Mouse (Mus musculus) forebrain, embryonic 11.5 days (tissue): ENCODE data around the gene Crispld2. TPM values are rescaled to one million over a fixed set of nuclear protein-coding genes. Genes with fewer than 3 reads are reported as not detected.

ENCODE experiments used
- ATAC-seq: fragments of 200-750 bp; cut with Nextera tagmentation; replicated peaks from 2 replicates; pipeline ENCODE4 v1.8.0; 2017; ENCODE audit warnings: moderate TSS enrichment; ENCODE audit not compliant: low FRiP score
- DNase-seq: peaks from one replicate; pipeline ENCODE4 v3.0.0-alpha.2; 2017; ENCODE audit warnings: low spot score
- H3K27ac ChIP-seq: fragments of 300-500 bp; sonication (generic); 2 replicates; pipeline ENCODE4 v1.5.1; 2014; ENCODE audit warnings: low read depth, low read length
- H3K27me3 ChIP-seq: fragments of 300-500 bp; sonication (generic); 2 replicates; pipeline ENCODE4 v1.6.1; 2014; ENCODE audit warnings: mild to moderate bottlenecking, low read length, mixed read lengths; ENCODE audit not compliant: control insufficient read depth, insufficient read depth
- H3K36me3 ChIP-seq: fragments of 300-500 bp; sonication (generic); 2 replicates; pipeline ENCODE4 v1.6.1; 2014; ENCODE audit warnings: mild to moderate bottlenecking, low read length, moderate library complexity, mixed read lengths; ENCODE audit not compliant: control insufficient read depth, insufficient read depth
- H3K4me1 ChIP-seq: fragments of 300-500 bp; sonication (generic); replicated peaks from 2 replicates; pipeline ENCODE4 v1.6.1; 2014; ENCODE audit warnings: low read length, mixed read lengths; ENCODE audit not compliant: control insufficient read depth, insufficient read depth
- H3K4me2 ChIP-seq: fragments of 300-500 bp; sonication (generic); 2 replicates; pipeline ENCODE4 v1.6.1; 2014; ENCODE audit warnings: low read depth, mild to moderate bottlenecking, low read length, moderate library complexity, mixed read lengths; ENCODE audit not compliant: severe bottlenecking
- H3K4me3 ChIP-seq: fragments of 300-500 bp; sonication (generic); 2 replicates; pipeline ENCODE4 v1.5.1; 2014; ENCODE audit warnings: low read depth, low read length
- H3K9ac ChIP-seq: fragments of 300-500 bp; sonication (generic); 2 replicates; pipeline ENCODE4 v1.6.1; 2014; ENCODE audit warnings: low read length
- H3K9me3 ChIP-seq: fragments of 300-500 bp; sonication (generic); 2 replicates; pipeline ENCODE4 v1.6.1; 2016; ENCODE audit warnings: low read length, mixed read lengths; ENCODE audit not compliant: control insufficient read depth
- WGBS: fragments of 180-500 bp; shearing (Covaris S2); extraction: QIAGEN DNeasy Blood & Tissue Kit; methylation state at CpG from one replicate; pipeline ENCODE4 v1.1.7; 2014; 5-methylcytosine and 5-hydroxymethylcytosine counted together
- polyA plus RNA-seq: library from polyadenylated mRNA; unstranded; fragments of >200 nt; fragmentation: Nextera tagmentation; extraction: Ambion mirVana; gene quantifications from 2 replicates; pipeline ENCODE4 v1.2.1, GENCODE M21; 2014

Crispld2 gene
- polyA plus RNA-seq, 1 experiment from 2014 or later, result 1.6 TPM

- Histone ChIP-seq H3K27ac (no peak overlapping the region), H3K4me3 (no peak overlapping the region), H3K4me2 (no peak overlapping the region), H3K4me1 (no peaks in the 10 kb centered on the region), H3K9ac (no peak overlapping the region), H3K27me3 (no peaks in the 10 kb centered on the region), H3K36me3 (no peaks in the 10 kb centered on the region), H3K9me3 (no peaks in the 10 kb centered on the region)
- ATAC-seq, result no peak
- no peak for DNase-seq
- WGBS, result 57% methylated on average over 2 of the region's 2 CpGs
Measured at GRCm38 (mm10) chr8:120004705-120005381, 12.6 kb downstream of the Crispld2 start.

GRCm38 (mm10) chr8:120006645-120007160 lies 14.5 kb downstream of the Crispld2 start:
- Histone ChIP-seq H3K36me3 (no peaks in the 10 kb centered on the region), H3K27me3 (no peaks in the 10 kb centered on the region), H3K4me2 (no peak overlapping the region), H3K4me1 (no peaks in the 10 kb centered on the region), H3K27ac (no peak overlapping the region), H3K9ac (no peak overlapping the region), H3K4me3 (no peak overlapping the region), H3K9me3 (no peaks in the 10 kb centered on the region)
- ATAC-seq (no peak), DNase-seq (no peak)
- 50% methylated on average over 9 of the region's 9 CpGs for WGBS

GRCm38 (mm10) chr8:120007178-120007577 lies 14.9 kb downstream of the Crispld2 start:
- no peak overlapping the region for H3K4me3 ChIP-seq
- H3K9me3 ChIP-seq, result no peaks in the 10 kb centered on the region
- ATAC-seq, result no peak
- no peak overlapping the region for H3K27ac ChIP-seq
- H3K27me3 ChIP-seq, result no peaks in the 10 kb centered on the region
- DNase-seq, result no peak
- WGBS, result 81% methylated on average over 9 of the region's 9 CpGs
- H3K4me1 ChIP-seq, result no peaks in the 10 kb centered on the region
- H3K4me2 ChIP-seq, result no peak overlapping the region
- no peak overlapping the region for H3K9ac ChIP-seq
- no peaks in the 10 kb centered on the region for H3K36me3 ChIP-seq

- no peak for DNase-seq
Measured at GRCm38 (mm10) chr8:120009284-120009683, 17.0 kb downstream of the Crispld2 start.

GRCm38 (mm10) chr8:120012491-120012890 lies 20.3 kb downstream of the Crispld2 start:
- Histone ChIP-seq H3K36me3 (no peaks in the 10 kb centered on the region), H3K9me3 (no peaks in the 10 kb centered on the region), H3K4me3 (no peak overlapping the region), H3K9ac (no peak overlapping the region), H3K27ac (no peak overlapping the region), H3K4me1 (no peaks in the 10 kb centered on the region), H3K4me2 (no peak overlapping the region), H3K27me3 (no peaks in the 10 kb centered on the region)
- WGBS, result 88% methylated on average over 8 of the region's 8 CpGs
- no peak for ATAC-seq
- DNase-seq, result no peak

More at GRCm38 (mm10) chr8:120009284-120009683, 17.0 kb downstream of the Crispld2 start:
- Histone ChIP-seq H3K9me3 (no peaks in the 10 kb centered on the region), H3K9ac (no peak overlapping the region), H3K27me3 (no peaks in the 10 kb centered on the region), H3K36me3 (no peaks in the 10 kb centered on the region), H3K4me1 (no peaks in the 10 kb centered on the region), H3K27ac (no peak overlapping the region), H3K4me3 (no peak overlapping the region), H3K4me2 (no peak overlapping the region)
- 73% methylated on average over 6 of the region's 6 CpGs for whole genome bisulfite sequencing
- no peak for ATAC-seq

GRCm38 (mm10) chr8:120012927-120013326 lies 20.7 kb downstream of the Crispld2 start:
- Histone ChIP-seq H3K9me3 (no peaks in the 10 kb centered on the region), H3K36me3 (no peaks in the 10 kb centered on the region), H3K27ac (no peak overlapping the region), H3K9ac (no peak overlapping the region), H3K4me2 (no peak overlapping the region), H3K27me3 (no peaks in the 10 kb centered on the region), H3K4me3 (no peak overlapping the region), H3K4me1 (no peaks in the 10 kb centered on the region)
- DNase-seq (no peak), ATAC-seq (peak; percentile 67)
- WGBS, result 29% methylated on average over 9 of the region's 9 CpGs

GRCm38 (mm10) chr8:120014267-120015023 lies 22.2 kb downstream of the Crispld2 start:
- DNase-seq (no peak), ATAC-seq (no peak)
- no peak overlapping the region for H3K4me3 ChIP-seq
- H3K9me3 ChIP-seq, result no peaks in the 10 kb centered on the region
- no peaks in the 10 kb centered on the region for H3K27me3 ChIP-seq
- H3K9ac ChIP-seq, result no peak overlapping the region
- H3K36me3 ChIP-seq, result no peaks in the 10 kb centered on the region
- no peak overlapping the region for H3K27ac ChIP-seq
- 77% methylated on average over 15 of the region's 15 CpGs for WGBS
- H3K4me2 ChIP-seq, result no peak overlapping the region
- H3K4me1 ChIP-seq, result no peaks in the 10 kb centered on the region

GRCm38 (mm10) chr8:120015916-120016315 lies 23.7 kb downstream of the Crispld2 start:
- no peak overlapping the region for H3K9ac ChIP-seq
- WGBS, result 88% methylated on average over 8 of the region's 8 CpGs
- ATAC-seq (no peak), DNase-seq (no peak)
- no peak overlapping the region for H3K4me3 ChIP-seq
- H3K27ac ChIP-seq, result no peak overlapping the region
- H3K27me3 ChIP-seq, result no peaks in the 10 kb centered on the region
- no peaks in the 10 kb centered on the region for H3K9me3 ChIP-seq
- no peaks in the 10 kb centered on the region for H3K4me1 ChIP-seq
- no peak overlapping the region for H3K4me2 ChIP-seq
- H3K36me3 ChIP-seq, result no peaks in the 10 kb centered on the region
